ENCODE assay signal across 8 mouse cellular contexts in genomic region chr6:127252000-127252721, GRCm38 (mm10).
DNase-seq lines count a peak whose midpoint lies in the region; ATAC-seq and TF ChIP-seq lines count a peak whose summit lies in the region.

No protein-coding gene starts in this region.

- peaks cover 39% of the 10 kb centered on the region for H3K4me1 ChIP-seq in heart, embryonic 10.5 days
- H3K4me1 ChIP-seq in ES-Bruce4 (ENCODE audit: control insufficient read depth, insufficient read depth, low read length): peaks cover 9% of the 10 kb centered on the region
- H3K4me1 ChIP-seq in embryonic facial prominence, embryonic 15.5 days: peaks cover 19% of the 10 kb centered on the region
- peaks cover 35% of the 10 kb centered on the region for H3K4me1 ChIP-seq in limb, embryonic 15.5 days

- 0 out of 2 replicates have a peak, but pooled peaks have one; percentile 28 for TF ChIP-seq EP300 in ES-Bruce4 (IDR thresholded peaks at IDR 0.05; ENCODE audit: insufficient read depth, low read depth, low read length)

- peak overlapping the region; percentile 40 for H3K4me3 ChIP-seq in heart, embryonic 10.5 days
- H3K4me3 ChIP-seq in ES-Bruce4 (ENCODE audit: low read depth, low read length): no peak overlapping the region
- no peak overlapping the region for H3K4me3 ChIP-seq in embryonic facial prominence, embryonic 15.5 days (replicated peaks)
- peak overlapping the region; percentile 8; the same call in 1 of the 2 replicates for H3K4me3 ChIP-seq in limb, embryonic 15.5 days

- 10% methylated on average over 3 of the region's 3 CpGs for WGBS in heart, embryonic 10.5 days
- 6% methylated on average over 3 of the region's 3 CpGs for WGBS in embryonic facial prominence, embryonic 15.5 days
- 10% methylated on average over 3 of the region's 3 CpGs for WGBS in limb, embryonic 15.5 days

- H3K9me3 ChIP-seq in heart, embryonic 10.5 days: no peaks in the 10 kb centered on the region
- no peaks in the 10 kb centered on the region for H3K9me3 ChIP-seq in ES-Bruce4 (replicated peaks; ENCODE audit: control insufficient read depth, insufficient read depth, low read length, poor library complexity, severe bottlenecking)
- H3K9me3 ChIP-seq in embryonic facial prominence, embryonic 15.5 days (replicated peaks): no peaks in the 10 kb centered on the region
- no peaks in the 10 kb centered on the region for H3K9me3 ChIP-seq in limb, embryonic 15.5 days

- H3K27ac ChIP-seq in heart, embryonic 10.5 days: peak overlapping the region; percentile 77
- no peak overlapping the region for H3K27ac ChIP-seq in ES-Bruce4 (ENCODE audit: insufficient read depth, low read length)
- peak overlapping the region; percentile 75 for H3K27ac ChIP-seq in embryonic facial prominence, embryonic 15.5 days (replicated peaks)
- peak overlapping the region; percentile 84 for H3K27ac ChIP-seq in limb, embryonic 15.5 days

- H3K9ac ChIP-seq in ES-Bruce4 (ENCODE audit: low read depth, poor library complexity, severe bottlenecking): no peak overlapping the region
- H3K9ac ChIP-seq in embryonic facial prominence, embryonic 15.5 days: no peak overlapping the region
- H3K9ac ChIP-seq in limb, embryonic 15.5 days: no peak overlapping the region

- TF ChIP-seq POLR2A in ES-Bruce4 (IDR thresholded peaks at IDR 0.05; ENCODE audit: insufficient read depth, low read length): no peak

- peak; percentile 48 for ATAC-seq in embryonic facial prominence, embryonic 15.5 days (ENCODE audit: insufficient number of reproducible peaks, low FRiP score, low TSS enrichment, low read depth)
- peak; percentile 65 for ATAC-seq in limb, embryonic 15.5 days (ENCODE audit: insufficient number of reproducible peaks, low FRiP score, low TSS enrichment, low read depth)

- H3K27me3 ChIP-seq in heart, embryonic 10.5 days (ENCODE audit: insufficient read depth, poor library complexity, severe bottlenecking): no peaks in the 10 kb centered on the region
- H3K27me3 ChIP-seq in ES-Bruce4 (ENCODE audit: control insufficient read depth, insufficient read depth, low read length, poor library complexity, severe bottlenecking): no peaks in the 10 kb centered on the region
- H3K27me3 ChIP-seq in embryonic facial prominence, embryonic 15.5 days: no peaks in the 10 kb centered on the region
- no peaks in the 10 kb centered on the region for H3K27me3 ChIP-seq in limb, embryonic 15.5 days

- TF ChIP-seq CTCF in ES-Bruce4 (IDR thresholded peaks at IDR 0.05; ENCODE audit: low read depth, low read length): no peak

- DNase-seq in heart, embryonic 10.5 days (ENCODE audit: low spot score): no peak
- DNase-seq in heart, postnatal 25 days (ENCODE audit: low spot score): no peak
- no peak for DNase-seq in frontal cortex, postnatal 25 days (ENCODE audit: low spot score in 2 of 2)
- DNase-seq in left cerebral cortex, postnatal 36 days (ENCODE audit: low spot score in 2 of 2): no peak
- DNase-seq in thymus, postnatal 14 days: no peak

- peak overlapping the region; percentile 19 for H3K4me2 ChIP-seq in embryonic facial prominence, embryonic 15.5 days (replicated peaks)
- H3K4me2 ChIP-seq in limb, embryonic 15.5 days: peak overlapping the region; percentile 32

- intact Hi-C loops in heart, postnatal 25 days (cut with DNase I): no loop called here
- intact Hi-C loops in left cerebral cortex, postnatal 36 days (cut with DNase I): no loop called here

- no peaks in the 10 kb centered on the region for H3K36me3 ChIP-seq in heart, embryonic 10.5 days
- H3K36me3 ChIP-seq in ES-Bruce4 (ENCODE audit: control insufficient read depth, insufficient read depth, low read length, poor library complexity, severe bottlenecking): no peaks in the 10 kb centered on the region
- H3K36me3 ChIP-seq in embryonic facial prominence, embryonic 15.5 days: no peaks in the 10 kb centered on the region
- H3K36me3 ChIP-seq in limb, embryonic 15.5 days: no peaks in the 10 kb centered on the region

Comparison
In these comparisons a context has a peak if more than half of its experiments do, and no peak if none do; other contexts are left out.
1. H3K4me3 ChIP-seq: peak in heart, embryonic 10.5 days (single experiment) and limb, embryonic 15.5 days (single experiment); none in ES-Bruce4 (single experiment) and embryonic facial prominence, embryonic 15.5 days (single experiment).